Mouse (Mus musculus) thymus, postnatal 25 days (tissue): ENCODE results near the gene Arid5b.
A peak's percentile ranks its signal among the peaks of the same experiment; 100 is the strongest.

Experiments
- DNase-seq: peaks from one replicate; pipeline ENCODE4 v3.0.0; 2022

Gene Arid5b

GRCm38 (mm10) chr10:68134071-68134470 lies 144.5 kb downstream of the Arid5b start:
- DNase-seq = no peak

- DNase-seq = no peak
Measured at GRCm38 (mm10) chr10:68132636-68133035, 145.9 kb downstream of the Arid5b start.

DNA sequence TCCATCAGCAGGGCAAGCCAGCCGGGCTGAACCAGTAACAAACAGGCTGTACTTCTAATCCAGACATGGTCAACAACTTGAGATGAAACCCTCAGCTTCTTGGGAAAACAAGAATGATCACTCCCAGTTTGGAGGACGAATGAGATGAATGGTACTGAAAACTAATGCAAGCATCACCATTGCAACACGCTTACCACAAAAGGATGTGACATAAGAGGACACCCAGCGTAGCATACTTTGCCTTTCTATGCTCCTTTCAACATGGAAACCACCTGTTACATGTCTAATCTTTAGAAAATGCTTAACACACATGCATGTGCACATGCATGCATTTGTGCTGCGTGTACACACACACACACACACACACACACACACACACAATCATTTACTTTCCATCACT lies 146.4 kb downstream of the Arid5b start:
- no peak for DNase-seq

GRCm38 (mm10) chr10:68129651-68130050 lies 148.9 kb downstream of the Arid5b start:
- DNase-seq = no peak

DNA sequence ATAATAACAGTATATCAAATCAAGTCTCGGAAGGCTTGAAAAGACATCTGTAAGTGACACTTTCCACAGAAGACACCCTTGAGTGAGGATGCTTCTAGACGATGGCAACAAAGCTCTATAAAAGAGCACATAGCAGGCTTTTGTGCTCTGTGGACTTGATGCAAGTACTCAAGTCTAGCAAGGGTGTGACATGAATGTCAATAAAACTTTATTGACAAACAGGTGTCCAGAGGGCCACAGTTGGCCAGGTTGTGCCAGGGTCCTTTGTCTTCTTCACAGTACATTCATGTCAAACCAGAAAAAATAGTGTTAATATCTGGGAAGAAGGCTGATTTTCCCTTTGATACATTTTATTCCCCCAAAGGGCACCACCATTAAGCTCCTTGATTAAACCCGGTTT lies 149.5 kb downstream of the Arid5b start:
- DNase-seq = no peak

GRCm38 (mm10) chr10:68128441-68128848 lies 150.1 kb downstream of the Arid5b start:
- DNase-seq = no peak

- DNase-seq = no peak
Measured at GRCm38 (mm10) chr10:68127604-68128256, 150.8 kb downstream of the Arid5b start.

DNA sequence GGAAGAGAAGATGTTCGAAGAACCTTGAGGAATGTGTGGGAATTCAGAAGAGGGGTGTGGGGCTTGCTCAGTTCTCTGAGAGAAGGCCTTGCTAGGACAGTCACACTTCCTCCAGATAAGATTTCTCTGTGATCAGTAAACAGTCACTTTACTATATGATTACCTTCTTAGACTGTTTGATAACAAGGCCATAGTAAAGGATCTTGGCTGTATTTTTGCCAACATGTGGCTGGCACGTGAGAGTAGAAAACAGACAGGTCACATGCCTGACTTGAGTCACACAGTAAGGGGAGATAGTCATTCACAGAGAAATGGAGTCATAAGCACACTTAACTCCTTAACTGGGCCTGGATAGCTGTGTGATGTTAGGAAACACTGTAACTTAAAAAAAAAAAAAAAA lies 151.4 kb downstream of the Arid5b start:
- no peak for DNase-seq

GRCm38 (mm10) chr10:68126551-68126950 lies 152.0 kb downstream of the Arid5b start:
- no peak for DNase-seq

GRCm38 (mm10) chr10:68125919-68126550 lies 152.5 kb downstream of the Arid5b start:
- no peak for DNase-seq

DNA sequence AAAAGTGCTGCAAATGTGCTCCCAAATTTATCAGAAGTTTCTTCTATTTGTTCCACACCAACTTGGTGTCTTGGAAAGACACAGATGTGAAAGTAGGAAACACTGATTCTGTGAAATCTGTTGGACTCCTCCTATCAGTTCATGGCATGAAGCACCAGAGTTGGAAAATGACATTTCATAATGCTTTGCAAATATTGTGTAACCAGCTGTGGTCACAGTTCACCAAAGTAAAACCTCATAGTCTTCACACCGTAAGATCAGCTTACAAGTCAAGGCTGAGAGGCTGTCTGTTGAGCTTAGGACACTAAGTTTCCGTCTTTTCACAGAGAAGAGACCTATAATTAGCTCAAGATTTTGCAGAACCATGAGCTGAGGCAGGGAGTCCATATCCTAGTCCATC lies 153.6 kb downstream of the Arid5b start:
- DNase-seq = no peak

DNA sequence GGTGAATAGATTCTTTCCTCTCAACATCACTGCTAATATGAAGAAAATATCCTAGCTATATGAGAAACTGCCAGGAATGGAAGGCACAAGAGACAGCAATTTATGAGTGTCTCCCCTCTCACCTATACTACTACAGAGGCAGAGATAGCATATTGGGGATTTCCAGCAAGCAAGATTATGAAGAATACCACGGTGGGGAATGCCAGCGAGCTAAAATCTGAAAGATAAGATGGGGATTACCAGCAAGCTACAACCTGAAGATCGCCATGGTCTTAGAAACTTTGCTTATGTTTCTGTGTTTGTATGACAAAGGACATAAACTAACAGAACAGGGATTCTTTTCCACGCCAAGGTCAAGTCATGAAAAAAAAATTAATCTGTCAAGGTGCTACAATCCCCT lies 155.1 kb downstream of the Arid5b start:
- DNase-seq = no peak

- no peak for DNase-seq
Measured at GRCm38 (mm10) chr10:68121960-68122359, 156.6 kb downstream of the Arid5b start.

DNA sequence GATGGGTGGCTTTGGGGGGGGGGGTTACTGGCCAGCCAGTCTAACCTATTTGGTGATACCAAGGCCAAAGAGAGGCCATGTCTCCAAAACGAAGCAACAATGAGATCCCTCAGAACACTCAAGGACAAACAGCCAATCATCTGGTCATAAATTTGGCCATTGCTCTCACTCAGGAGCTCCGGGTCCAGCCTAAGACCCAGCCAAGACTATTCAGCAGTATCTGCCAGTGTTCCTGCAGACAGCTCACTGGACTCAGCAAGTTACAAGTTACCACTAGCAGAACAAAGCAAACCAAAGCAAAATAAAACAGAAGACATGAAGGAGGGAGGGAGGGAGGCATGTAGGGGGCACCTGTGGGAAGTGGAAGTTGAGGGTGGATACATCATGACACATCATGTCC lies 157.3 kb downstream of the Arid5b start:
- no peak for DNase-seq

DNA sequence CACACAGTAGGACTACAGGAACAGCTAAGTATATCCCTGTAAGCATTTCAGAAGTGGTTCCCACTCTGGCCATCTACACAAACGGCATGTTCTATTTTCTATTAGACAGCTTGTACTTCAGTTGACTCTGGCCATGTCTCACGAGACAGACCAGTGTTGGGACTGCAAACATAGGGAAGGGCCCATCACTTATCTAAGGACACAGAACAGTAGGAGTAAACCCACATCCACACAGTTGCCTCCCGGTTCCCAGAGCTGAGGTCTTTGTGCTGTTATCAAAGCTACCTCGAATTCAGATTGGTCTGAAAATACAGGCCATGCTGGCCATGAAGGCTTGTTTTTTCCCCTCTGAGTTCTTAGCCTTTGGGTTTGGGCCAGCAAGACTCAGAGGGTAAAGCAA lies 158.5 kb downstream of the Arid5b start:
- no peak for DNase-seq

GRCm38 (mm10) chr10:68119285-68119684 lies 159.3 kb downstream of the Arid5b start:
- DNase-seq = peak; percentile 40

DNA sequence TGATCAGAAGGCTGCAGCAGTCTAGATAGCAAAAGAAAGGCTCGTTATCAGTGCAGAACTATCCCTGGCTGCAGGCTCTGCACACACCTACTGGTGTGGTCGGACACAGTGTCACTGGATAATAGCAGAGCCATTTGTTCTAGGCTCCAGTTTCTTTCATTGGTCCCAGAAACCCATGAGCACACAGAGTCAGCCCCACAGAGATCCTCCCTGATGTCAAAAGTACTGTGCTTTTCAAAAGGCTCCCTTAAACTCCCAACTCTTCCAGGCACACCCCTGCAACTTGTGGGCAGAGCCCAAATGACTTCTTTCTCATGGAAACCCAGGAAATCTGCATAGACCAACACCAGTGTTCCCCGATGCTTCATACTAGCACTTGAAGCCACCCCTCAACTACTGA lies 163.6 kb downstream of the Arid5b start:
- no peak for DNase-seq

- no peak for DNase-seq
Measured at GRCm38 (mm10) chr10:68113645-68114044, 164.9 kb downstream of the Arid5b start.

DNA sequence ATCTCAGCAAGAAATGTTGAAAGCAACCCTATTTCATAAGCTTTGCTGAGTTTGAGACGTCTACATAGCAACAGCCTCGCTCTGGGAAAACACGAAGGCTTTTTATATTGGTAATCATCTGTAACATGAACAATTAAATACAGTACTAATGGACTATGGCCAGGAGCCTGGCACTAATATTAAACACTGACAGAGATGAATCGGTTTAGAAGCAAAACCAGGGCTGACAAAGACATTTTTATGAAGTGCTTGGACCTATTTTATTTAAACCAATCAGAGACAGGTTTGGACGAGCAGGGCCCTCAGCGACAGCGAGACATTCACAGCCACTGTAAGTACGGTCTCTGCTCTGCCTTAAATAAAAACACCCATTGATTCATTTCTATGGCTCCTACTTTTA lies 165.6 kb downstream of the Arid5b start:
- DNase-seq = no peak

DNA sequence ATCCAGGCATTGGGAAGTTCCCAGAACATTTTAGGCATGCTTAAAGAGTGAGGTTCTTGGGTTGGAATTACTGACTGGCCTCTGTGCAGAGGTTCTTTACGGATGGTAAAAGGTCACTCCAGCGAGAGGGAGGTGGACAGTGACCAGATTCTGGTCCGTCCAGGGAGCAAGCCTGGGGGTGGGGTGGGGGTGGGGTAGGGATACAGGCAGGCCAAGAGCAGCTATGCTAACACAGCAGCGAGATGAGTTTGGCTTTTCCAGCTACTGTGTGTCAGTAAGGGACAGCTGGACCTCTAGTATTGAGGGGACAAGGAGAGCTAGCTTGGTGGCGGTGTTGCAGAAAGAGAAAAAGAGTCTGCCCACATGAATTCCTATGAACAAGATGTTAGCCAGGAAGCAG lies 167.9 kb downstream of the Arid5b start:
- no peak for DNase-seq

DNA sequence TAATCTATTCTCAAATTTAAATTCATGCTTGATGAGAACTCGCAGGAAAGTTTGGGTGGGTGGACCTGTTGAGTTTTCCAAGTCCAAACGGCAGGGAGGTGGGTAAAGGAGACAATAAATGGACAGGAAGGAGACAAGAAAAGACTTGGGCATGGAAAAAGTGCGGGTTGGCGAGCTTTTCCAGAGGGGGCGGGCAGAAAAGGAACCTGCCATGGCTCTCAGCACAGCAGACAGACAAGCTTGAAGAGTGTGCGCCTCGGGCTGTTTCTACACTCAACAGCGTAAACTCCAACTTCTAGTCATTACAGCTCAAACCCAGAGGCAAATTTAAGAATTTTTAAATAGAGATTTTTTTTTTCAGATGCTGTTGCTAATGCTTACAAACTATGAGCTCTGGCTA lies 168.4 kb downstream of the Arid5b start:
- no peak for DNase-seq

DNA sequence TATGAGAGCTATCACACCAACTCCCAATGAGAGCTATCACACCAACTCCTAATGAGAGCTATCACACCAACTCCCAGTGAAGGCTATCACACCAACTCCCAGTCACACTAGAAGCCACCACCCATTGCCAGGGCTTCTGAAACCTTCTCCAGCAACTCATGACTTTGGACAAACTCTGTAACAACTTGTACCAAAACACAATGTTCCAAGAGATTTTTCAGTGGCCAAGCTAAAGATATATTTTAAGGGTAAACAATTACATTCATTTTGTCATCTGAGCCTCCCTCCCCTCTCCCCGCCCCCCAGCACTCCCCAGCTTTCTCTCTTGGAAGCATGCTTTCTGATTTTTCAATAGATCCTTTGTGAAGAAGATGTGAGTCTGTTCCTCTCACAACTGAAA lies 168.9 kb downstream of the Arid5b start:
- DNase-seq = no peak

DNA sequence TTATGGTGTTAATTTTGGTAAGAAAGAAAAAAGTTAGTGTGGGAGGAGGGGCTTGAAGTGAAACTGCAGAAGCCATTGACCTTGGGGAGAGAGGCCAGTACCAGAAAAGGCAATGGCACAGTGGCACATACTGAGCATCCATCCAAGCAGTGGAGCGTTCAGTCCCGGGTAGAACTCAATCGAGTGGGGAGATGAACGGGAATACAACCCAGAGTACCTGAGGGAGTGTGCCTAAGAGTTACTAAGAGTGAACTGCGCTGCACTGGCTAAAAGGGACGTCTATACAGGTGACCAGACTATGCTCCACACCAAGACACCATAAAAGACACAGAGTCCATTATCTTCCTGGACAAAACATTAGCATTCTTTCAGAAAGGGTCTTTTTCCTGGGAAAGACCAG lies 170.8 kb downstream of the Arid5b start:
- DNase-seq = no peak

GRCm38 (mm10) chr10:68106351-68106950 lies 172.1 kb downstream of the Arid5b start:
- no peak for DNase-seq
